Mouse (Mus musculus) C3H10T1/2 (cell line): Measurements from ENCODE around the gene Stk26. TPM values are rescaled to one million over a fixed set of nuclear protein-coding genes. Genes with fewer than 3 reads are reported as not detected.

Experiments used
- polyA plus RNA-seq, 2 experiments: library from polyadenylated mRNA; unstranded; fragments of >200 nt; fragmentation: generic; extraction: Trizol; gene quantifications; one replicate each; pipeline ENCODE4 v1.2.1; 2012; ENCODE audit warnings: missing spikeins in 2 of 2

Gene Stk26
- not detected for polyA plus RNA-seq

GRCm38 (mm10) chrX:50840847-50841560 lies at the start of gene Stk26:
Gene Stk26 (plus strand): TSS chrX:50841047.

DNA sequence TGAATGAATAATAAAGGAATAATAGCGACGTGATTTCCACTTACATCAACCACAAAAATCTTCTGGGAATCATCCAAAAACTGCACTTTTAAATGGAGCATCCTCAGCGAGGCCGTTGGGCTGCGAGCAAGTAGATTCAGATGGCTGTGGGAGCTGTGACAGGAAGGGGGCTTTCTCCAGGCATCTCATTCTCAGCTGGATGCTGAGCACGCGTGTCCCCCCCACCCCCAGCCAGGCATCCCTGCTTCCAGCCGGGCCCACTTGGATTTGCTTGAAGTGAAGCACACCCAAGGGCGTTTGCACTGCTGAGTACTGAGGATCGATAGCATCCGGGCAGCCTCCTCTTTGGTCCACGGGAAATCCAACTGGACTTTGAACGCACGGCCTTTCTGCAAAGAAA lies 101.8 kb downstream of the Stk26 start, which contains the start of gene Frmd7:
TSS of gene Frmd7 (minus strand) at position 101 of the 400 bp plus-strand sequence.

Other genes with a start within 250 kb of the Stk26 start
- not detected for gene Frmd7, start 101.7 kb downstream of the Stk26 start, polyA plus RNA-seq
- 1 to 10 TPM in 1 of 2 experiments, under 1 TPM in 1; 0.41 to 4.9 TPM for gene Rap2c, start 177.0 kb downstream of the Stk26 start, polyA plus RNA-seq